33 mouse cellular contexts compared by ENCODE assay signal in the genomic region with DNA sequence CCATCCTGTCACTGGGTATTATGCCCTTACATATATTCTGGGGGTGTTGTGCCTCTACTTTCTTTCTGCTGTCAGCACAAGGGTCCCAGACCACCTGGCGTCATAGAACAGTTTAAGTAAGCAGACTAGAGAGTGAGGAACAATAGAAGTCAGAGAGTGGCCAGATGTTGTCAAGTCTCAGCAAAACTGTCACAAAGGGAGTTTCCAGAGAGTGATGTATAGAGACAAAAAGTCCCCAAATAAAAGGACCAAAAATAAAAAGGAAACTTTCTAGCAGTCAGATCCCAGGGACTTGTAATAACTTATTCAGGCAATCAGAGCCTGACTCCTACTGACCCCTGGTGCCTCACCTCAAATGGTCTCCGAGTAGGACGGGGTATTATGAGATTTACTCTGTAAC. TPM values are rescaled to one million over a fixed set of nuclear protein-coding genes. Genes with fewer than 3 reads are reported as not detected.
DNase-seq lines count a peak whose midpoint lies in the region; ATAC-seq and TF ChIP-seq lines count a peak whose summit lies in the region.
"Had no signal": no experiment of that assay in that cellular context is flagged by ENCODE, and none has a peak within 500 bp of the region (broad histone marks: within the 10 kb centered on the region; RNA-seq: fewer than 3 reads in every experiment).

No protein-coding gene starts in this region.

- no peak for DNase-seq in kidney, adult 2 months
- DNase-seq in CH12.LX (ENCODE audit: extremely low read depth) (no peak), adipocyte (ENCODE audit: low spot score) (peak; percentile 38)
- no peak for DNase-seq in ovary, postnatal 36 days (ENCODE audit: low spot score)
- no peak for DNase-seq in cerebellum, adult 18-20 months
- DNase-seq: cerebellum, adult 2 months; cerebellum, postnatal 14 days; layer of hippocampus, postnatal 36 days; left cerebral cortex, postnatal 4 days; retina, postnatal 1 day; thymus, postnatal 4 days had no signal

- H3K36me3 ChIP-seq in kidney, adult 2 months (ENCODE audit: control insufficient read depth, insufficient read depth, low read length) = no peaks in the 10 kb centered on the region
- H3K36me3 ChIP-seq in kidney, embryonic 16.5 days (ENCODE audit: insufficient read depth, low read length) = peaks cover 16% of the 10 kb centered on the region
- H3K36me3 ChIP-seq in CH12.LX (replicated peaks in 1 of 2; ENCODE audit: control insufficient read depth in 1 of 2, insufficient read depth in 1 of 2, low read length in 1 of 2) = peaks cover 25 to 41% of the 10 kb centered on the region in 2 experiments
- H3K36me3 ChIP-seq in myocyte (ENCODE audit: control insufficient read depth, insufficient read depth) = no peaks in the 10 kb centered on the region
- H3K36me3 ChIP-seq: midbrain, embryonic 12.5 days had no signal

- H3K4me1 ChIP-seq in kidney, adult 2 months (ENCODE audit: control insufficient read depth, insufficient read depth, low read length) = no peaks in the 10 kb centered on the region
- no peaks in the 10 kb centered on the region for H3K4me1 ChIP-seq in kidney, embryonic 16.5 days (ENCODE audit: insufficient read depth, low read length)
- peaks cover 32 to 97% of the 10 kb centered on the region in 2 experiments for H3K4me1 ChIP-seq in CH12.LX (ENCODE audit: control insufficient read depth in 1 of 2, insufficient read depth in 2 of 2)
- H3K4me1 ChIP-seq: forebrain, embryonic 13.5 days; heart, embryonic 13.5 days; limb, embryonic 15.5 days had no signal

- dilution Hi-C loops in CH12.LX (cut with MboI; ENCODE audit: extremely low pct_ligation_motif_present, extremely low pct_unique_long_range_greater_than_20kb, low sequenced_read_pairs) = no loop called here

- no peak overlapping the region for H3ac ChIP-seq in myocyte (ENCODE audit: control insufficient read depth, insufficient read length)

- no peak for ATAC-seq in kidney, embryonic 16.5 days (ENCODE audit: low FRiP score, low TSS enrichment)
- ATAC-seq: forebrain, embryonic 13.5 days had no signal

- no peak overlapping the region for H3K9ac ChIP-seq in kidney, embryonic 16.5 days (replicated peaks; ENCODE audit: low read length)
- H3K9ac ChIP-seq in CH12.LX (ENCODE audit: insufficient read depth, low read depth) = peak overlapping the region; percentile 21
- H3K9ac ChIP-seq: forebrain, embryonic 13.5 days; heart, embryonic 13.5 days; limb, embryonic 15.5 days; midbrain, embryonic 12.5 days had no signal

- peak; percentile 75 for TF ChIP-seq EP300 in CH12.LX (IDR thresholded peaks at IDR 0.05; ENCODE audit: low read length)

- no peak overlapping the region for H3K4me3 ChIP-seq in kidney, adult 2 months (ENCODE audit: insufficient read depth, low read depth, low read length)
- H3K4me3 ChIP-seq in kidney, embryonic 16.5 days (ENCODE audit: low read length) = no peak overlapping the region
- H3K4me3 ChIP-seq in CH12.LX (replicated peaks in 1 of 3; ENCODE audit: low read depth in 2 of 3, low read length in 2 of 3, poor library complexity in 1 of 3) (no peak overlapping the region), myocyte (no peak overlapping the region)
- H3K4me3 ChIP-seq: forebrain, embryonic 13.5 days; heart, embryonic 13.5 days; limb, embryonic 15.5 days; midbrain, embryonic 12.5 days had no signal

- H3K79me2 ChIP-seq in CH12.LX (replicated peaks; ENCODE audit: control insufficient read depth, extremely low read depth, insufficient read depth, poor library complexity, severe bottlenecking) (no peaks in the 10 kb centered on the region), myocyte (ENCODE audit: control insufficient read depth, insufficient read depth) (no peaks in the 10 kb centered on the region)

- in situ Hi-C loops in CH12.LX (cut with MboI; ENCODE audit: low pct_ligation_motif_present, low pct_unique_long_range_greater_than_20kb, low sequenced_read_pairs) = loop anchor here (5.0 kb wide), 1 partner anchor 40 kb away; no protein-coding TSS in a partner anchor

- 77% methylated on average over 3 of the region's 3 CpGs for WGBS in kidney, adult 2 months
- WGBS in kidney, embryonic 16.5 days = 76% methylated on average over 3 of the region's 3 CpGs

- no peak for TF ChIP-seq CTCF in kidney, adult 2 months (conservative IDR thresholded peaks at IDR 0.05; ENCODE audit: insufficient read depth, insufficient read length, low read depth, low read length)
- TF ChIP-seq CTCF in CH12.LX (conservative IDR thresholded peaks at IDR 0.05 in 1 of 2, IDR thresholded peaks at IDR 0.05 in 1 of 2; ENCODE audit: low read depth in 2 of 2, low read length in 2 of 2) = no peak

- H3K4me2 ChIP-seq in kidney, embryonic 16.5 days (replicated peaks; ENCODE audit: low read depth, low read length) = no peak overlapping the region
- H3K4me2 ChIP-seq in CH12.LX (ENCODE audit: insufficient read depth, low read depth, poor library complexity, severe bottlenecking) = peak overlapping the region; percentile 46
- H3K4me2 ChIP-seq in myocyte (ENCODE audit: low read depth) = peak overlapping the region; percentile 16
- H3K4me2 ChIP-seq: forebrain, embryonic 13.5 days; heart, embryonic 13.5 days; limb, embryonic 15.5 days; midbrain, embryonic 12.5 days had no signal

- TF ChIP-seq RAD21 in CH12.LX (IDR thresholded peaks at IDR 0.05; ENCODE audit: low read depth, low read length) = no peak

- H3K27ac ChIP-seq in kidney, adult 2 months (ENCODE audit: insufficient read depth, low read depth, low read length) = peak overlapping the region; percentile 71; the same call in 1 of the 2 replicates
- H3K27ac ChIP-seq in kidney, embryonic 16.5 days (ENCODE audit: low read length) = no peak overlapping the region
- peak overlapping the region; percentile 94 for H3K27ac ChIP-seq in CH12.LX (ENCODE audit: insufficient read depth, low read depth)
- H3K27ac ChIP-seq: forebrain, embryonic 13.5 days; heart, embryonic 13.5 days; hindbrain, postnatal 0 days; kidney, postnatal 0 days; limb, embryonic 15.5 days; midbrain, embryonic 12.5 days had no signal

- TF ChIP-seq POLR2A in kidney, adult 2 months (IDR thresholded peaks at IDR 0.05; ENCODE audit: low read depth, low read length) = no peak
- TF ChIP-seq POLR2A in CH12.LX (IDR thresholded peaks at IDR 0.05; ENCODE audit: low read depth, low read length) (no peak), myocyte (IDR thresholded peaks at IDR 0.05; ENCODE audit: insufficient read length, low read depth) (no peak)

- no peaks in the 10 kb centered on the region; the same call in 1 of the 2 replicates for H3K27me3 ChIP-seq in kidney, adult 2 months (replicated peaks; ENCODE audit: control insufficient read depth, insufficient read depth, low read length)
- H3K27me3 ChIP-seq in kidney, embryonic 16.5 days (ENCODE audit: insufficient read depth, low read length) = no peaks in the 10 kb centered on the region
- no peaks in the 10 kb centered on the region for H3K27me3 ChIP-seq in CH12.LX (replicated peaks)
- H3K27me3 ChIP-seq in myocyte (ENCODE audit: control insufficient read depth, insufficient read depth, insufficient read length) = no peaks in the 10 kb centered on the region
- H3K27me3 ChIP-seq: forebrain, embryonic 13.5 days; heart, embryonic 13.5 days; limb, embryonic 15.5 days; midbrain, embryonic 12.5 days had no signal

- no peaks in the 10 kb centered on the region for H3K9me3 ChIP-seq in kidney, embryonic 16.5 days (ENCODE audit: low read length)
- H3K9me3 ChIP-seq in CH12.LX (replicated peaks; ENCODE audit: low read length) = peaks cover 3% of the 10 kb centered on the region
- H3K9me3 ChIP-seq: forebrain, embryonic 13.5 days; G1E; heart, embryonic 13.5 days; limb, embryonic 15.5 days; midbrain, embryonic 12.5 days had no signal

TF ChIP-seq in CH12.LX, 34 proteins besides CTCF, POLR2A, EP300 and RAD21 (continues in another document):
- TF ChIP-seq TCF12 (IDR thresholded peaks at IDR 0.05; ENCODE audit: low read depth, low read length) = peak; percentile 84
- peak; percentile 53; the same call in 1 of the 2 replicates for TF ChIP-seq BHLHE40 (IDR thresholded peaks at IDR 0.05; ENCODE audit: low read depth, low read length)
- TF ChIP-seq UBTF (IDR thresholded peaks at IDR 0.05; ENCODE audit: low read depth, low read length) = no peak
- TF ChIP-seq POLR2AphosphoS2 (IDR thresholded peaks at IDR 0.05; ENCODE audit: low read depth, low read length) = no peak
- no peak; the same call in 1 of the 2 replicates for TF ChIP-seq JUND (conservative IDR thresholded peaks at IDR 0.05; ENCODE audit: low read depth, low read length)
- peak; percentile 83; the same call in 1 of the 2 replicates for TF ChIP-seq MEF2A (IDR thresholded peaks at IDR 0.05; ENCODE audit: borderline replicate concordance, low read depth, low read length)

TF ChIP-seq in myocyte, 11 proteins besides CTCF, POLR2A, EP300 and RAD21 (continues in another document):
- TF ChIP-seq USF1 (IDR thresholded peaks at IDR 0.05; ENCODE audit: low read depth) = no peak
- no peak for TF ChIP-seq MAX (IDR thresholded peaks at IDR 0.05; ENCODE audit: low read depth)
- TF ChIP-seq E2F4 (IDR thresholded peaks at IDR 0.05; ENCODE audit: insufficient read depth) = no peak
- TF ChIP-seq SRF (IDR thresholded peaks at IDR 0.05; ENCODE audit: control insufficient read depth, insufficient read length, low read depth) = no peak
- no peak for TF ChIP-seq MYOD1 (IDR thresholded peaks at IDR 0.05; ENCODE audit: control insufficient read depth in 1 of 3, insufficient read length in 2 of 3, low read depth in 2 of 3)
- TF ChIP-seq TCF12 (IDR thresholded peaks at IDR 0.05; ENCODE audit: insufficient read depth, poor library complexity, severe bottlenecking) = no peak

RNA-seq across cellular contexts. Expression of gene Prg2, which starts 18.4 kb away (rescaled TPM):
- polyA plus RNA-seq in kidney, adult 2 months (2012; rRNA removed) = 0.16 TPM in 1 of 2 replicates, not detected in the other
- 0.36 TPM in 1 of 2 replicates, not detected in the other for polyA plus RNA-seq in kidney, embryonic 16.5 days (2015; fragmentation: Nextera tagmentation; extraction: Ambion mirVana)
- total RNA-seq in CH12.LX (2012; rRNA removed) (0.81 and 1.5 TPM in 2 replicates), CH12.LX (2014; rRNA removed) (0.60 and 1.1 TPM in 2 replicates)
- polyA plus RNA-seq in CH12.LX (2012; ENCODE audit: insufficient read length, low read depth) (0.49 and 0.93 TPM in 2 replicates), myocyte (2012; fragmentation: generic; extraction: Trizol) (not detected)
- total RNA-seq: adrenal gland, postnatal 25 days; gastrocnemius, postnatal 36 days; heart, adult 8-10 months; heart, postnatal 14 days; hindbrain, postnatal 0 days; layer of hippocampus, adult 8-10 months; layer of hippocampus, postnatal 36 days; left cerebral cortex, postnatal 4 days had no signal
- polyA plus RNA-seq: C2C12; cortical plate, adult 2 months; forebrain, embryonic 13.5 days; G1E; hindbrain, embryonic 11.5 days; hindbrain, postnatal 0 days; kidney, postnatal 0 days; lung, embryonic 16.5 days; midbrain, embryonic 12.5 days; neural tube, embryonic 14.5 days; stomach, embryonic 14.5 days; testis, adult 2 months had no signal

RNA-seq across cellular contexts. Expression of gene Slc43a3, which starts 25.5 kb away (rescaled TPM):
- 60.8 and 62.2 TPM in 2 replicates for polyA plus RNA-seq in kidney, adult 2 months (2012; rRNA removed)
- polyA plus RNA-seq in kidney, embryonic 16.5 days (2015; fragmentation: Nextera tagmentation; extraction: Ambion mirVana) = 57.4 and 58.0 TPM in 2 replicates
- 121 and 136 TPM in 2 replicates for total RNA-seq in CH12.LX (2012; rRNA removed)
- 163 and 176 TPM in 2 replicates for total RNA-seq in CH12.LX (2014; rRNA removed)
- polyA plus RNA-seq in CH12.LX (2012; ENCODE audit: insufficient read length, low read depth) = 140 and 174 TPM in 2 replicates
- 4.5 TPM for polyA plus RNA-seq in myocyte (2012; fragmentation: generic; extraction: Trizol)

RNA-seq across cellular contexts. Expression of gene Prg3, which starts 26.1 kb away (rescaled TPM):
- polyA plus RNA-seq in kidney, adult 2 months (2012; rRNA removed) = 0.28 TPM in 1 of 2 replicates, not detected in the other
- not detected in 2 replicates for polyA plus RNA-seq in kidney, embryonic 16.5 days (2015; fragmentation: Nextera tagmentation; extraction: Ambion mirVana)
- total RNA-seq in CH12.LX (2012; rRNA removed) = not detected in 2 replicates
- not detected in 2 replicates for total RNA-seq in CH12.LX (2014; rRNA removed)
- not detected in 2 replicates for polyA plus RNA-seq in CH12.LX (2012; ENCODE audit: insufficient read length, low read depth)
- not detected for polyA plus RNA-seq in myocyte (2012; fragmentation: generic; extraction: Trizol)
- total RNA-seq: adrenal gland, postnatal 25 days; gastrocnemius, postnatal 36 days; heart, adult 8-10 months; heart, postnatal 14 days; hindbrain, postnatal 0 days; layer of hippocampus, adult 8-10 months; layer of hippocampus, postnatal 36 days; left cerebral cortex, postnatal 4 days had no signal
- polyA plus RNA-seq: C2C12; cerebellum, adult 2 months; cortical plate, adult 2 months; embryonic facial prominence, embryonic 11.5 days; forebrain, embryonic 13.5 days; hindbrain, embryonic 11.5 days; hindbrain, postnatal 0 days; kidney, postnatal 0 days; limb, embryonic 15.5 days; lung, embryonic 16.5 days; midbrain, embryonic 12.5 days; neural tube, embryonic 14.5 days; stomach, embryonic 14.5 days; testis, adult 2 months had no signal

Comparison
In these comparisons a context has a peak if more than half of its experiments do, and no peak if none do; other contexts are left out.
1. RNA of gene Slc43a3, which starts 25.5 kb away (polyA plus RNA-seq): 140 to 174 TPM in CH12.LX, 60.8 to 62.2 TPM in kidney, adult 2 months and 57.4 to 58.0 TPM in kidney, embryonic 16.5 days; 4.5 TPM in myocyte (single experiment); every median in the first group is over 10 times any median in the second.